Mouse (Mus musculus) megakaryocyte, embryonic 14.5 days (primary cell): ENCODE data around the gene Vasn.

Experiments
- FLI1 ChIP-seq: IDR thresholded peaks from 2 replicates; pipeline ENCODE4 v1.6.1; 2012; ENCODE audit warnings: low read length, inconsistent platforms, mixed read lengths
- GATA1 ChIP-seq: IDR thresholded peaks from 3 replicates; pipeline ENCODE4 v1.6.1; 2012; ENCODE audit warnings: mixed read lengths, low read length, inconsistent platforms, borderline replicate concordance

DNA sequence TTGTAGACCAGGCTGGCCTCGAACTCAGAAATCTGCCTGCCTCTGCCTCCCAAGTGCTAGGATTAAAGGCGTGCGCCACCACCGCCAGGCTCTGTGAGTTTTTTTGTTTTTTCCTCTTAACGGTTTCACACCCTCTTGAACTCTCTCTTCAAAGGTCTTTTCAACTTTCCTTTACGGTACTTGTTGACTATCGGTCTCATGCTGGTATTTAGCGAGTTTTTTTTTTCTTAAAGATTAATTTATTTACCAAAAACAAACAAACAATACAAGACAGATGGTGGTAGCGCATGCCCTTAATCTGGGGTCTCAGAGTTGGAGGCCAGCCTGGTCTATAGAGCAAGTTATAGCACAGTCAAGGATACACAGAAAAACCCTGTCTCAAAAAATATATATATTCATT is 49.5 kb upstream of the Vasn start:
- no peak for TF ChIP-seq GATA1
- TF ChIP-seq FLI1, result no peak
